Mouse (Mus musculus): ENCODE data around the gene Dennd4b.
A peak's percentile ranks its signal among the peaks of the same experiment; 100 is the strongest.
"Not testable (repeated sequence)": the region's sequence is repeated elsewhere in the genome, so short reads cannot be mapped to it uniquely, and the experiment has no call there.

Gene Dennd4b

DNA sequence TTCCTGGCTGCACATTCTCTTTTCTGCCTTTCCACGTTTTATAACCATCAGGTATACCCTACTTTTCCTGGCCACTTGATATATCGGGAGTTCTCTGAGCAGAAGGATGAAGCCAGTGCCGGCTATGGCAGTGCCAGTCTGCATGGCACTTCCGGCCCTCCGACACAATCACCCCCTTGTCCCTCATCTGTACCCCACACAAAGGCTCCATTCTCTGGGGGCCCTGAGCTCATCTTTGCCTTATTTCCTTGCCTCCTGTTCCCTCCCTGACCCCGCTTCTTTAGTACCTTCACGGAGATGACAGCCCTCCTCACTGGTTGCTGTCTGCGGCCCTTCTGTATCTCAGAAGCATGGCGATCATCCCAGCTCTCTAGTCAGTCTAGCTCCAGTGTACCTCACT is 15.7 kb downstream of the Dennd4b start:
- DNase-seq = no peak

DNA sequence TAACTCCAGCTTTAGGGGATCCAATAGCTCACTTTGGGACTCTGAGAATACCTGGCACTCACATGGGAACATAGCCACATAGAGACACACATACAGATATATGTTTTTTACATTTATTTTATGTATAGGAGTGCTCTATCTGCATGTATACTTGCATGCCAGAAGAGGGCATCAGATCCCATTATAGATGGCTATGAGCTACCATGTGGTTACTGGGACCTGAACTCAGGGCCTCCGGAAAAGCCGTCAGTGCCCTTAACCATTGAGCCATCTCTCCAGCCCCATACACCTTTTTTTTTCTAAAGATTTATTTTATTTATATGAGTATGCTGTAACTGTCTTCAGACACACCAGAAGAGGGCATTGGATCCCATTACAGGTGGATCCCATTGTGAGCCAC is 19.2 kb downstream of the Dennd4b start:
- DNase-seq = no peak

DNA sequence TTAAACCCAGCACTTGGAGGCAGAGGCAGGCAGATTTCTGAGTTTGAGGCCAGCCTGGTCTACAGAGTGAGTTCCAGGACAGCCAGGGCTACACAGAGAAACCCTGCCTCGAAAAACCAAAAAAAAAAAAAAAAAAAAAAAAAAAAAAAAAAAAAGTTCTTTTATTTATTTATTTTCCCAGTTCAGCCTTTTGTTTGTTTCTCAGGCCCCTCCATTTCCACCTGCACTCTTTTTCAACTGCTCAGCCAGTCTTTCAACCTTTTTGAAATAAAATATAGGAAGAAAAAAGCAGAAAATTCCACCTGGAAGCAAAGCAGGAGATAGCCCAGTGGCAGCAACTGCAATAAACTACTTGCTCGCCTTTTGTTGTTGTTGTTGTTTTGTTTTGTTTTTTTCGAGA is 24.4 kb downstream of the Dennd4b start:
- not testable (repeated sequence) for DNase-seq

DNA sequence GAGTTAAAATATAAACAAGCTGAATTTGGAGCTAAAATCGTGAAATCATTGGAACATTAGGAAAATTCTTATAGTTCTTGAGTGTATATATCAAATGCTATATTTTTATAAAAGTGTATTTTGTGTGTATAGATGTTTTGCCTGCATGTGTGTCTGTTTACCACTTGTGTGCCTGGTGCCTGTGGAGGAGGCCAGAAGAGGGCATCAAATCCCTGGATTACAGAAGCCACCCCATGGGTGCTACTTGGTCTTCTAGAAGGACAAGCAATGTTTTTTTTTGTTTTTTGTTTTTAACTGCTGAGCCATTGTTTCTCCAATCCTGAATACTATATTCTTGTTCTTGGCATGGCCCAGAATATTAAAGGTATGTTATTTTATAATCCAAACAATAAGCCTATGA is 25.6 kb downstream of the Dennd4b start:
- DNase-seq = no peak

DNA sequence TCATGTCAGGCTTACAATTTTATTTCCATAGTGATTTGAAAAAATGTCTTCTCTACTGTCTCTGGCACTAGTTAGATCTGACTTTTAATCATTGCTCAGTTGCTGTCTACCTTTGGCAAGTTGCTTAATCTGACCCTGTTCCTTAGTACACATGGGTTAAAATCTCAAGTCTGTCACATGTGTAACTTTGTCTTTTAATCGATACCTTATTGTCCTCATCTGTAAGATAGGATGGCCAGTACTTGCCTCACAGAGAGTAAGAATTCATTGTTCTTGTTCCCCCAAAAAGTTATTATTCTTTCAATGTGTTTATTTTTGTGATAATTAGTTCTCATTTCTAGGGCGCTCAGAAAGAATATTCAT is 27.0 kb downstream of the Dennd4b start:
- DNase-seq = no peak

DNA sequence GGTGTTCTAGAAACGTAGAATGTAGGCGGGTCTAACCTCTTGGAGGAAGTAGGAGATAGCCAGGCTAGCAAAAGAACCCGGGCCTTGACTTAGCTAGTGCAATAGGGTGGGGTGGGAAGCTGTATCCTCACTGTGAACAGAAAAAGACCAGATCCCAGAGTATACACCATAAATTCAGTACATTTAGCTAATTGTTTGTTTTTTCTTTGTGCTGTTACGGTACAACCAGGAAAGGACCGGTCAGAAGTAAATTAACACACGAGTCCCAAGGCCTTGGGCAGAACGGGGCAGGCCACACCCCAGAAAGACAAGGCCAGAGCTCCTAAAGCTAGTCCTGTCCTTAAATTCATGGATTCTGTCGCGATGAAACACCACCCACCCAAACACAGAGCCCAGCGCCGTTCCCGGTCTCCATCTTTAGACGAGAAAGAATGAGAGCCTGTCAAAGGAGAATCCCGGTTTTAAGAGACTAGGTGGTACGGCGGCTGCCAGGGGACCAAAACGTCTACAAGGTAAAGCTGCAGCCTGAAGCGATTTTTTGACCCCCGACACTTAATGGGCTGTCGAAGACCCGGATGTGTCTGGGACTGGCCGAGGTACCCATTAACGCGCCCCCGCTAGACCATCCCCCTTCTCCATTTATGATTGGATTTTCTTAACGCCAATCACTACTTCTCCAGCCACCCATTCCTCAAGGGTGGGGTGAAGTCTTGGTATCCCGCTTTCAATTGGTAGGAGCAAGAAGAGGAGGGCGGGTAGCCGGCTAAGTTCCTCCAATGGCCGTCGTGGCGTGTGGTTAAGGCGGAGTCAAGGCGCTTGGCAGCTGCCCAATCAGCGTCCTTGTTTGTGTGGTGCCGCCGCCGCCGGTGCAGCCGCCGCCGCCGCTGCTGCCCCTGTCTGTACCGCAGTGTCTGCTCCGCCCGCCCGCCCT is 27.6 kb downstream of the Dennd4b start, which contains the start of gene Gatad2b:
Gene Gatad2b, plus strand, starts transcription at position 834 of the 931 bp plus-strand sequence.
- peak; percentile 98 to 99 for DNase-seq

DNA sequence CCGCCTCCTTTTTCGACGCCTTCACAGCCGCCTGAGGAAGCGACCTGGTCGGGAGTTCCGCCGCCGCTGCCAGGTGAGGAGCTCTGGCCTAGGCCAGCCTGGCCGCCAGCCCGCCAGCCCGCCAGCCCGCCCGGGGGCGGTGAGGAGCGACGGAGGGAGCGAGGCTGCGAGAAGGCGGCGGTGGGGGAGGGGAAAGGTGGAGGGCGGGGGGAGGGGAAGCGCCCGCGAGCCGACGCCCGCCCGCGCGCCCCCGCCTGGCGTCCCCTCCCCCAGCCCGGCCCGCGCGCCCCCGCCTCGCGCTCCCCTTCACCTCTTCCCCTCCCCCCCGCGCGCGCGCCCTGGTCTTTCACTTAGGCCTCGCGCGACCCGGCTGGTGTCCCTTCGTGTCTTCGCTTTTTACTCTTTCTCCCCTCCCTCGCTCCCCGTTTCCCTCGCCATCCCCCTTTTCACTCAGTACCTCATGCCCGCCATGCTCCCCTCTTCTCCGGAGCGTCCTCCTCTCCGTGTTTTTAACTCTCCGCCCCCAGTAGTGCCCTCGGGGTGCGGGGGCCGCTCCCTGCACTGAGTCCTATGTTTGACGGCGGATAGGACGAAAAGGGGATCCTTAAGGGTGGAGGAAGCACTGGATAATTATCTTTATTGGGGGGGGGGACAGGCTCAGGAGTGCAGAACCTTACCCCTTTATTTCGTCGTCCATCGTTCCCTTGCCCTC is 28.5 kb downstream of the Dennd4b start:
- DNase-seq = peak; percentile 53 to 62

DNA sequence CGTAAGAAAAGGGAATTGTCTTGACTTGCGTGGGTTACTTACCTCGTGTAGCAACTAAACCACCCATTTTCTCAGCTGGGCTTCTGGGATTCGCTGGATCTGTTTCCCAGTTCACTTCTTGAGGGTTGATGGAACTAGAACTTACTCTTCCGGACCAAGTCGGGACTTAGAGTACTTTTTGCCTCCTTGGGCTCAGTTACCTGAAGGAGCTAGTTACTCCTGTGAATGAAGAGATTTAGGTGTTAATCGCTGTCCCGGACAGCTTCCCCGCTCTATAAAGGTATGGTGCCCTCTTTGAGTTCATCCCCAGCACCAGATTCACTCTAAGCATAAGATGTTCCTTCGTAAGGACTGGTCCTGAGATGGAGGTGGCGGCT is 29.1 kb downstream of the Dennd4b start:
- DNase-seq = no peak

DNA sequence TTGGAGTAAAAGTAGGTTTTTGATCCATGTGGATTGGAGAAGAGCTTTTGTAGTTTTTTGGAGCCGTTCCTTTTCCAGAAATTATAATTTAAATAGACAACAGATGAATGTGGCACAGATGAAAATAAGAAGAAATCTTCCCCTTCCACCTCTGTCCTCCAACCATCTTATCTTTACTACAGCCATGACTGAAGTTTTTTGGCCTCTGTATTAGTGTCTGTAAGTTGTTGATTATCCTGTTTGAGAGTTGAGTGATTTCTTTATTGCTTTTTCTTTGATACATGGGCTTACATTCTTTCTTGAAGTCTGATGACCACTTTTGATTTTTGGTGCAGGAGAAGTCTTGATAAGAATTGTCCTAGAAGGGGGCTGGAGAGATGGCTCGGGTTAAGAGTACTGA is 29.7 kb downstream of the Dennd4b start:
- DNase-seq = no peak

DNA sequence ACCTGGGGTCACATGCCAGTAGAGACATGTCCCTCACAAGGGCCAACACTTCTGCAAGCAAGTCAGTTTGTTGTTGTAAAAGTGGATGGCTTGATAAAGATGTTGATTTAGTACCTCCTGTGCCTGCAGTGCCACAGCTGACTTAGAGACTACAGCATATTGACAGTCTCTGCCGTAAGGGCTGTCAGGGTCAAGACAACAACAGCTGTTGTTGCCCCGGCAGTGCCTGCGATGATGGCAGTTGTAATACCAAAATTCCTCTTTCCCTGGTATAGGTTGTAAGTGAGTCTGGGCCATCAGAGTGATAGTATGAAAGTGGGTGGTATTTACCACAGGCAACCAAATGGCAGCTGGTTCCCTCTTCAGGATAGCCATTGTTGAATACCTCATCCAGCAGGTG is 40.8 kb downstream of the Dennd4b start:
- DNase-seq = no peak

DNA sequence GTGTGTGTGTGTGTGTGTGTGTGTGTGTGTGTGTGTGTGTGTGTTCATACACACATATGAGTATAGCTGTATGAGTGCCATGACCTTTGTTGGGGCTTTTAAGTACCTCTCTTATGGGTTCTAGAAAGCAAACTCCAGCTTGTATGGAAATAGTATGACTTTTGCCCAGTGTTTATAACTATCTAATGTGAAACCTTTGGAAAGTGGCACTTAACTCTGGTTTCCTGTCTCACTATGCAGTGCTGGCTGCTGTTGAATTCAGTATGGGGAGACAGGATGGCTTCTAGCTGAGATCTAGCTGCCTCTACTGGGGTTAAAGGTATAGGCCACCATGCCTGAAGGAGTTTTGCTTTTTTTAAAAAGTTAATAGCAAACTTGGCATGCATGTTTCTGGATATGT is 44.6 kb downstream of the Dennd4b start:
- no peak for DNase-seq

DNA sequence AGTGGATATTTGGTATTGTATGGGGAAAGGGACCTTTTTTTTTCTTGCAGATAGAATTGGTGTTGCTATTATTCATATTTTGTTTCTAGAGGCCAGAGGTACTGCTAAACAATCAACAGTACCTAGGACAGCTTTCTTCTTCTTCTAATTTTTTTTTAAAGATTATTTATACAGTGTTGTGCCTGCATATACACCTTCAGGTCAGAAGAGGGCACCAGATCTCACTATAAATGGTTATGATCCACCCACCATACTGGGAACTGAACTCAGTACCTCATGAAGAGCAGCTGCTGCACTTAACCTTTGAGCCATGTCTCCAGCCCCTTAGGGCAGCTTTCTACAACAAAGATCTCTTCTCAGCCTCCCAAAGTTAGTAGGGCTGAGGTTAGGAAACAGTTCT is 48.4 kb downstream of the Dennd4b start:
- no peak for DNase-seq

DNA sequence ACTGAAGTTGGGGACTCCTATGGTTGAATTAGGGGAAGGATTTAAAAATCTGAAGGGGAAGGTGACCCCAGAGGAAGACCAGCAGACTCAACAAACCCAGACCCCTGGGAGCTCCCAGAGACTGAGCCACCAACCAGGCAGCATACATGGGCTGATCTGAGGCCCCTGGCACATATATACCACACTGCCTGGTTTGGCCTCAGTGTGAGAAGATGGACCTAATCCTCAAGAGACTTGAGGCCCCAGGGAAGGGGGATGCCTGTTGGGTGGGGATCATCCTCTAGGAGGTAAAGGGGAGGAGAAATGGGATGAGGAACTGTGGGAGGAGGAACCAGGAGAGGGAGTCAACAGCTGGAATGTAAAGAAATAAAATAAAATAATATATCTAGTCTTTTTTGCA is 49.3 kb downstream of the Dennd4b start:
- no peak for DNase-seq

DNA sequence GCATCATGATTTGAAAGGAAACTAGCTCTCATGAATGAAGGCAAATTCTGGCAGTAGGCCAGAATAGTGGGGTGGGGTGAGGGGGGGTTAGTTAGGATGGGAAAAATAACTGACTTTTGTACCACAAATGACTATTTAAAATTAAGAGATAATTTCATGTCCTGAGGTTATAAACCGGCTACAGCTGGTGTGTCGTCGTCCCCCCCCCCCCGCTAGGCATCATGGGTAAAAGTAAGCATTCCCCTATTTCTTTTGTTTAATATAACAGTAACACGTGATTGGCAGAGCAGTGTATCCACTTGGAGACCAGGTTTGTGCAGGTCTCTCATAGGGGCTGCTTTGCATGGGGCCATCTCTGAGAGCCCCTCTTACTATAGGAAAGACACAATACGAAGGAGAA is 57.3 kb downstream of the Dennd4b start:
- DNase-seq = no peak

DNA sequence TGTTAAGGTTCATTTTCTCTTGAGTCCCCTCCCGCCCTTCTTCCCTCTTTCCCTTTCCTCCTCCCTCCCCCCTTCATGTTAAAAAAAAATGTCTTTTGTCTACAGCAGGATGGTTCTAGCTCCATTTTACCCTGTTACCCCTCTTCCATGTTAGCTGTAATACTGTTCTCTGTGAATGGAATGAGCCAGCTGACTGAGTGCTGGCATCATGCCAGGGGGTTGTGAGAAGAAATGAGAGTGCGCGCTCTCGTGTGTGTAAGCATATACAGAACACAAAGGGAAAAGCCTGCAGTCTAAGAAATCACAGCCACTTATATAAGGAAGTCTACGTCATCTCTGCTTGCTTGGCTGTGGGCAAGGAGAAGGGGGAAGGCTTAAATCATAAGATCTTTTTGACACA is 58.1 kb downstream of the Dennd4b start:
- DNase-seq = peak; percentile 8 to 20
